Mouse (Mus musculus): ENCODE results near the gene Mprip. TPM values are rescaled to one million over a fixed set of nuclear protein-coding genes. Genes with fewer than 3 reads are reported as not detected.

Mprip gene
- polyA plus RNA-seq, 1 experiment = 3.0 TPM

DNA sequence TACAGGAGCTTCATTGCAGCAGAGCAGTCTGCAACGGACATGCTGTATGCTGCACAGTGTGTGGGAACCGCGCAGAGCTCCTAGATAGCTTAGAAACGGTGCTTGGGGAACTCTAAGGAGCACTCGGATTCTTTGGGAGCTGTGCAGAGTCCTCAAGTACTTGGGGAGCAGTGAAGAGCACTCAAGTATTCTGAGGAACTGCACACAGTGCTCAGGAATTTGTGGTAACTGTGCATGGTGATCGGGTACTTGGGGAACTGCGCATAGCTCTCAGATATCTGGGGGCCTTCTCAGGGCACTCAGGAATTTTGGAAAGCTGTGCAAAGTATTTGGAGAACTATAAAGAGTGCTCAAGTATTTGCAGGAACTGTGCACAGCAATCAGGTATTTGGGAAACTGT lies 16.1 kb upstream of the Mprip start:
- Histone ChIP-seq H3K4me3 (replicated peaks) (no peak overlapping the region), H3K4me1 (ENCODE audit: control insufficient read depth) (no peaks in the 10 kb centered on the region), H3K9me3 (ENCODE audit: control insufficient read depth, low read length) (no peaks in the 10 kb centered on the region), H3K36me3 (ENCODE audit: control insufficient read depth) (no peaks in the 10 kb centered on the region), H3K27me3 (ENCODE audit: control insufficient read depth) (peaks cover 4% of the 10 kb centered on the region)
- no peak for TF ChIP-seq TAL1 (IDR thresholded peaks at IDR 0.05; ENCODE audit: low read length)
- TF ChIP-seq GATA1 (IDR thresholded peaks at IDR 0.05; ENCODE audit: low read length) = no peak

DNA sequence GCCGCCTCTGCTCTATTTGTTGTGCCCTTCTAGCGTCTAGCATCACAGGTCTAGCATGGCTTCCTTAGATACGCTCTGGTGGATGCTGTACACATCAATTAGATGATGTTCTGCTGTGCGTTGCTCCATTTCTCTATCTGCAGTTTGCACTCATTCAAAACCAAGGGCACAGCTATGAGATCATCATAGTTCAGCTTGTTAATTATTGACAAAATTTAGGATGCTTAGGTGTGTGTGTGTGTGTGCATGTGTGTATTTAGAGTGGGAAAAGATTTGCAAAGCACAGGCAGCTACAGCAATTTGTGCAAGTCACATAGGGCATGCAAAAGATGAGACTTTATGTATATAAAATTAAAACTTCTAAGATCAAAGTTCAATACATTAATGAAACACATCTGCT lies 12.0 kb upstream of the Mprip start:
- H3K36me3 ChIP-seq (ENCODE audit: control insufficient read depth) = no peaks in the 10 kb centered on the region
- H3K4me1 ChIP-seq (ENCODE audit: control insufficient read depth) = no peaks in the 10 kb centered on the region; the same call in 1 of the 2 replicates
- peaks cover 4% of the 10 kb centered on the region for H3K27me3 ChIP-seq (ENCODE audit: control insufficient read depth)
- no peak for TF ChIP-seq TAL1 (IDR thresholded peaks at IDR 0.05; ENCODE audit: low read length)
- TF ChIP-seq GATA1 (IDR thresholded peaks at IDR 0.05; ENCODE audit: low read length) = no peak
- no peak overlapping the region for H3K4me3 ChIP-seq (replicated peaks)
- no peaks in the 10 kb centered on the region for H3K9me3 ChIP-seq (ENCODE audit: control insufficient read depth, low read length)

DNA sequence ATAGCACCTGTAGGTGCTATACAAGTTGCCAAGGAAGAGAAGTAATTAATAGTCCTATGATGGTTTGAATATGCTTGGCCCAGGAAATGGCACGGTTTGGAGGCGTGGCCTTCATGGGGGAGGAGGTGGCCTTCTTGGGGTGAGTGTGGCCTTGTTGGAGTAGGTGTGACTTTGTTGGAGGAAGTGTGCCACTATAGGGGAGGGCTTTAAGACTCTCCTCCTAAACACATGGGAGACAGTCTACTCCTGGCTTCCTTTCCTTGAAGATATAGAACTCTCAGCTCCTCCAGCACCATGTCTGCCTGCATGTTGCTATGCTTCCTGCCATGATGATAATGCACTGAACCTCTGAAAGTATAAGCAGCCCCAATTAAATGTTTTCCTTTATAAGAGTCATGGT lies 8.1 kb upstream of the Mprip start:
- H3K4me3 ChIP-seq (replicated peaks) = no peak overlapping the region
- H3K9me3 ChIP-seq (ENCODE audit: control insufficient read depth, low read length) = no peaks in the 10 kb centered on the region
- H3K36me3 ChIP-seq (ENCODE audit: control insufficient read depth) = no peaks in the 10 kb centered on the region
- H3K4me1 ChIP-seq (ENCODE audit: control insufficient read depth) = peaks cover 8% of the 10 kb centered on the region
- no peak for TF ChIP-seq TAL1 (IDR thresholded peaks at IDR 0.05; ENCODE audit: low read length)
- TF ChIP-seq GATA1 (IDR thresholded peaks at IDR 0.05; ENCODE audit: low read length) = no peak
- no peaks in the 10 kb centered on the region for H3K27me3 ChIP-seq (ENCODE audit: control insufficient read depth)

DNA sequence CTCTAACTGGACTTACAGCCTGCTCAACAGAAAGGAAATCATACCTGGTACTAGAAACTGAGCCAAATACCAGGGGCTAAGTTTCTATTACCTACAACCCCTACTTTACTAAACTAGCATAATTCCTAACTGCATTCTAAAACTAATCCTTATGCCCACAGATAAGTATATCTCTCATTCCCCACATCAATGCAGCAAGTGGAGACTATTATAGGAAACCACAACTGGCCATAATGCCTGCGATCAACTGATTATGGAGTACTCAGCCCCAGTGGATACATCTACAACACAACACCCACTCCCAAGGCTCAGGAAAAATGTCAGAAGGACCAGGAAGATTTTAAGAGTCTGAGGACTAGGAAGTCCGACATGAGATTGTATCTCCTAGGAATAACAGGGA lies 7.6 kb upstream of the Mprip start:
- Histone ChIP-seq H3K27me3 (ENCODE audit: control insufficient read depth) (no peaks in the 10 kb centered on the region), H3K4me1 (ENCODE audit: control insufficient read depth) (peaks cover 8% of the 10 kb centered on the region), H3K36me3 (ENCODE audit: control insufficient read depth) (no peaks in the 10 kb centered on the region), H3K4me3 (replicated peaks) (no peak overlapping the region), H3K9me3 (ENCODE audit: control insufficient read depth, low read length) (no peaks in the 10 kb centered on the region)
- TF ChIP-seq TAL1 (IDR thresholded peaks at IDR 0.05; ENCODE audit: low read length) (no peak), GATA1 (IDR thresholded peaks at IDR 0.05; ENCODE audit: low read length) (no peak)

DNA sequence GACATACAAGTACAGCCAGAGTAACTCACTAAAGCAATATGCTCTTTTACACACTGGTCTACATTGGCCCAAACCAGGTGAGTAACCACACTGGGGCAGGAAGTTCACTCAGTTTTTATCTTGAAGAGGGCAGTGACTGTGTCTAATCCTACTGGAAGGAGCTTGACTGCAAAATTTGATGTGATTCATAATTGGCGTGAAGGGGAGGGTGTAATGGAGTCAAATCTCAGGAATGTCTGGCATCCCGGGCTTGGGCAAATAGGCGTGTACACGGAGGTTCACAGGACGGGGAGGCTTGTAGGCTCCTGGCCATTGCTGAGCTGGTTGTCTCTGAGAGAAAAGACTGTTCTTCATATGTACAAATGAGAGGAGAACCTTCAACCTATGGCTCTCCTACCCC lies 5.8 kb upstream of the Mprip start:
- no peak overlapping the region for H3K4me3 ChIP-seq (replicated peaks)
- H3K9me3 ChIP-seq (ENCODE audit: control insufficient read depth, low read length) = no peaks in the 10 kb centered on the region

DNA sequence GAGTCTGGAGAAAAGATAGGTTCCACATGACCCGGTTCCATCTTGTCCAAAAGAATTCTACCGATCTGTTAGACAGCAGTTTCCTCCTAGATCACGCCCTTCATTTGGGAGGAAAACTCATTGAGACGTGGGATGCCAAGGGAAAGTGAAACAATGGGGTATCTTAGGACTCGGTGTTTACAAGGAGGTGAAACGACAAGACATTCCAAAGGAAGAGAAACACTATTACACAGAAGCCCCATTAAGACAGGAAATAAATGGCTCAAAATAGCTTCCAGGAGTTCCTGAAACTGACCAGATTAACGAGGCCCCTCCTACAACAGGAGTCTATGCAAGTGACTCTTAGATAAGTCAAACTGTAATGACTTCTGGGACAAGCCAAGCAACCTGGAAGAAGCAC lies 5.1 kb upstream of the Mprip start:
- H3K36me3 ChIP-seq (ENCODE audit: control insufficient read depth) = no peaks in the 10 kb centered on the region
- H3K27me3 ChIP-seq (ENCODE audit: control insufficient read depth) = peaks cover 3% of the 10 kb centered on the region; the same call in 1 of the 2 replicates
- TF ChIP-seq GATA1 (IDR thresholded peaks at IDR 0.05; ENCODE audit: low read length) (no peak), TAL1 (IDR thresholded peaks at IDR 0.05; ENCODE audit: low read length) (no peak)
- H3K4me1 ChIP-seq (ENCODE audit: control insufficient read depth) = peaks cover 8% of the 10 kb centered on the region
- H3K9me3 ChIP-seq (ENCODE audit: control insufficient read depth, low read length) = no peaks in the 10 kb centered on the region
- no peak overlapping the region for H3K4me3 ChIP-seq (replicated peaks)

More for the DNA sequence above, 5.8 kb upstream of the Mprip start:
- Histone ChIP-seq H3K36me3 (ENCODE audit: control insufficient read depth) (no peaks in the 10 kb centered on the region), H3K27me3 (ENCODE audit: control insufficient read depth) (no peaks in the 10 kb centered on the region), H3K4me1 (ENCODE audit: control insufficient read depth) (peaks cover 8% of the 10 kb centered on the region)
- TF ChIP-seq GATA1 (IDR thresholded peaks at IDR 0.05; ENCODE audit: low read length) = no peak
- no peak for TF ChIP-seq TAL1 (IDR thresholded peaks at IDR 0.05; ENCODE audit: low read length)

DNA sequence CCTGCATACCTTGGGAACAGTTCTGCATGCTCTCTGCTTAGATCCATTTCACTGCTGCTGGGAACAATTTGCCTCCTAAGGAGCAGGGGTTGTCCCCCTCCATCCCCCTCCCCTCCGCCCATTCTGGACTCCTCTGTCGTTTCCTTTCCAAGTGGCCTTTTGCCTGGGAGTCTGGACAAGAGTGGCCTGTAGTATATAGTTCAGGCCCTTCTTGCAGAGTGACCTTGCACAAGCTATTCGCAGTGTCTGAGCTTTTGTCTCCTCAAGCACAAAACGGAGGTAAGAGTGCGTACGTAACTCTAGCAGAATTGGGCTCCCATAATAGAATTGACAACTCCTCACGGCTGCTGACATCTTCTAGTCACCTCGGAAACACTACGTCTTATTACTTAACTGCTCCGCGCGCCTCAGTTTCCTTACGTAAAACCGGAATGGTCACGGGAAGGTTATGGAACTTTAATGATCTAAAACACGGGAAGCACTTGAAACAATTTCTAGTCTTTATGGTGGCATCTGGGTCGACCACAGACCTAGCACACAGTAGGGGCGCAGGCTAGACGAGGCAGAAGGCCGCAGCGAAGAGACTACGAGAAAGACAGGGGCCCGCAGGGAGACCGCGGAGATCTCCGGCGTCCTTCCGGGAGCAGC lies 620 bp downstream of the Mprip start:
- no peaks in the 10 kb centered on the region for H3K9me3 ChIP-seq (ENCODE audit: control insufficient read depth, low read length)
- H3K4me3 ChIP-seq (replicated peaks) = peak overlapping the region; percentile 81
- H3K4me1 ChIP-seq (ENCODE audit: control insufficient read depth) = peaks cover 40% of the 10 kb centered on the region
- peaks cover 3% of the 10 kb centered on the region; the same call in 1 of the 2 replicates for H3K27me3 ChIP-seq (ENCODE audit: control insufficient read depth)
- no peak for TF ChIP-seq GATA1 (IDR thresholded peaks at IDR 0.05; ENCODE audit: low read length)
- TF ChIP-seq TAL1 (IDR thresholded peaks at IDR 0.05; ENCODE audit: low read length) = no peak
- peaks cover 6% of the 10 kb centered on the region; the same call in 1 of the 2 replicates for H3K36me3 ChIP-seq (ENCODE audit: control insufficient read depth)

DNA sequence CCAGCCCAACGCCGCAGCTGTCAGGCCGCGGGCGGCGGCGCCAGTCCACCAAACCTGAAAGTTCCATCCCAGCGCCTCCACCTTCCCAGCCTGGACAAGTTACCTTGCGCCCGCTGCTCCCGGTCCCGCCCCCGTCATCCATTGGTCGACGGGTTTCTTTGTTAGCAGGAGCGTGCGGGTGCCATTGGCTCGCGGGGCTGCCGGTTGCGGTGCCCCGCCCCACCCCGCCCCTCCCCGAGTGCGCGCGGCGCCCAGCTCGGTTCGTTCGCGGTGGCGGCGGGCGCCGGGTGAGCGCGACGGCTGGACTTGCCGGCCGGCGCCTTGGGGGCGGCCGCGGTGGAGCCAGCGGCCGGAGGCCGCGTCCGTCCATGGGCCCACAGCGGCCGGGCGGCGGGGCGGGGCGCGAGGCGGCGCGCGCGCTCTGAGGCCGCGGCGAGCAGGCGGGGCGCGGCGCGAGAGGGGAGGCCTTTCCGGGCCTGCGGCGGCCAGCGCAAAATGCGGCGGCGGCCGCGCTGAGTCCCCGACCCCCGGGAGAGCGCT lies 1.2 kb downstream of the Mprip start:
- Histone ChIP-seq H3K4me1 (ENCODE audit: control insufficient read depth) (peaks cover 40% of the 10 kb centered on the region), H3K4me3 (replicated peaks) (peak overlapping the region; percentile 81), H3K36me3 (ENCODE audit: control insufficient read depth) (peaks cover 7% of the 10 kb centered on the region; the same call in 1 of the 2 replicates), H3K27me3 (ENCODE audit: control insufficient read depth) (peaks cover 3% of the 10 kb centered on the region; the same call in 1 of the 2 replicates), H3K9me3 (ENCODE audit: control insufficient read depth, low read length) (no peaks in the 10 kb centered on the region)
- TF ChIP-seq TAL1 (IDR thresholded peaks at IDR 0.05; ENCODE audit: low read length) (no peak), GATA1 (IDR thresholded peaks at IDR 0.05; ENCODE audit: low read length) (no peak)

DNA sequence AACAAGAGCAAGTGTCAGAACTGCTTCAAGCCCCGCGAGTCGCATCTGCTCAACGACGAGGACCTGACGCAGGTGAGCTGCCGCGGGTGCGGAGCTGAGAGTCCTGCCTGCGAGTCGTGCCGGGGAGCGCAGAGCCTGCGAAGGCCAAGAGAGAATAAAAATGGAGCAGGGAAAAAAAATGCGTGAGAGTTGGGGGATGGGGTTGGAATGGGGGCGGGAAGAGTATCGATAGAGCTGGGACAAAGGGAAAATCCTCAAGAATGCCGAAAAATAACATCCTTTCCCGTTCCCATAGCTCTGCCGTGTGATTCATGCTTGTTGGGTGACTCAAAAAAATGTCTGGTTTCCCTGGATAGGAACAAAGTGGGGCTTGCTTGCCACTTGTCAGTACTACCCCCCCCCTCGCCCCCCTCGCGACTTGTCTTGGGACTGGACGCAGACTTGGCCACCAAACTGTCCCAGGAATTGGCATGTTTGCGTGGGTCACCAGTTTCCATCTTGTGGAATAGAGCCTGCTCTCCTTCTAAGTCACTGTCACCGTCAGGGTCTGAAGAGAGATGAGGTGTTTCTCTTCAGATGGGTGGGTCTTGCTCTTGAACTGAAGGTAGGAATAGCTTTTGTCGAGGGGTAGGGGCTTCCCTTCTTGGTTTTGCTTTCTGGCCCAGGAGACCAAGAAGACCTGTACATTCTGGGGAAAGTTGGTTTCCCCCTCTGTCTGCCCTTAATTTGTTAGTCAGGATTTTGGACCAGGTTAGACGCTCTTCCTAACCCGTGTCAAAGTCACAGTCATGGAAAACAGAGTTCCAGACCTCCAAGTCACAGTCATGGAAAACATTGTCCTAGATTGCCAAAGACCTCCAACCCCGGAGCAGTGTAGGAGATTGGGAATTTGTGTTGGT lies 2.0 kb downstream of the Mprip start:
- Histone ChIP-seq H3K9me3 (ENCODE audit: control insufficient read depth, low read length) (no peaks in the 10 kb centered on the region), H3K27me3 (ENCODE audit: control insufficient read depth) (peaks cover 3% of the 10 kb centered on the region; the same call in 1 of the 2 replicates), H3K36me3 (ENCODE audit: control insufficient read depth) (peaks cover 7% of the 10 kb centered on the region; the same call in 1 of the 2 replicates), H3K4me1 (ENCODE audit: control insufficient read depth) (peaks cover 42% of the 10 kb centered on the region), H3K4me3 (replicated peaks) (peak overlapping the region; percentile 81)
- TF ChIP-seq GATA1 (IDR thresholded peaks at IDR 0.05; ENCODE audit: low read length) (no peak), TAL1 (IDR thresholded peaks at IDR 0.05; ENCODE audit: low read length) (no peak)

Measured in erythroblast, embryonic 14.5 days (primary cell).